Mouse (Mus musculus) liver, postnatal 0 days (tissue): ENCODE measurements around the gene Elp5. TPM values are rescaled to one million over a fixed set of nuclear protein-coding genes. Genes with fewer than 3 reads are reported as not detected.
"Not testable (repeated sequence)": the region's sequence is repeated elsewhere in the genome, so short reads cannot be mapped to it uniquely, and the experiment has no call there.

Experiments
- ATAC-seq: fragments of 200-750 bp; cut with Nextera tagmentation; 2 replicates; pipeline ENCODE4 v1.8.0; 2017; ENCODE audit warnings: mild to moderate bottlenecking, moderate library complexity
- DNase-seq: peaks from one replicate; pipeline ENCODE4 v3.0.0-alpha.2; 2016
- H3K27ac ChIP-seq: fragments of 300-500 bp; sonication (generic); 2 replicates; pipeline ENCODE4 v1.5.1; 2014; ENCODE audit warnings: antibody characterized with exemption, moderate library complexity, mild to moderate bottlenecking, low read depth
- H3K27me3 ChIP-seq: fragments of 300-500 bp; sonication (generic); 2 replicates; pipeline ENCODE4 v1.6.1; 2014; ENCODE audit warnings: low read length, control low read depth, mixed read lengths; ENCODE audit not compliant: insufficient read depth
- H3K36me3 ChIP-seq: fragments of 300-500 bp; sonication (generic); replicated peaks from 2 replicates; pipeline ENCODE4 v1.6.1; 2014; ENCODE audit warnings: mild to moderate bottlenecking, control low read depth, low read length, moderate library complexity, mixed read lengths; ENCODE audit not compliant: insufficient read depth
- H3K4me1 ChIP-seq: fragments of 300-500 bp; sonication (generic); 2 replicates; pipeline ENCODE4 v1.6.1; 2014; ENCODE audit warnings: antibody characterized with exemption, mild to moderate bottlenecking, control low read depth; ENCODE audit not compliant: insufficient read depth
- H3K4me2 ChIP-seq: fragments of 300-500 bp; sonication (generic); 2 replicates; pipeline ENCODE4 v1.6.1; 2014; ENCODE audit warnings: low read depth, mild to moderate bottlenecking, low read length, moderate library complexity, mixed read lengths
- H3K4me3 ChIP-seq: fragments of 300-500 bp; sonication (generic); 2 replicates; pipeline ENCODE4 v1.5.1; 2014; ENCODE audit warnings: low read depth, low read length
- H3K9ac ChIP-seq: fragments of 300-500 bp; sonication (generic); replicated peaks from 2 replicates; pipeline ENCODE4 v1.6.1; 2014; ENCODE audit warnings: mild to moderate bottlenecking, moderate library complexity
- H3K9me3 ChIP-seq: fragments of 300-500 bp; sonication (generic); 2 replicates; pipeline ENCODE4 v1.6.1; 2016; ENCODE audit warnings: mild to moderate bottlenecking, control low read depth, low read length, mixed read lengths
- CTCF ChIP-seq: sonication (generic); IDR thresholded peaks from 2 replicates; pipeline ENCODE4 v1.5.1; 2016; ENCODE audit warnings: antibody characterized with exemption, low read depth
- EP300 ChIP-seq: IDR thresholded peaks from 2 replicates; pipeline ENCODE4 v1.6.1; 2016; ENCODE audit warnings: antibody characterized with exemption, low read depth, mild to moderate bottlenecking
- WGBS: fragments of 180-500 bp; shearing (Covaris S2); extraction: QIAGEN DNeasy Blood & Tissue Kit; methylation state at CpG from one replicate; pipeline ENCODE4 v1.1.7; 2014; ENCODE audit not compliant: insufficient replicate concordance; 5-methylcytosine and 5-hydroxymethylcytosine counted together
- polyA plus RNA-seq: library from polyadenylated mRNA; unstranded; fragments of >200 nt; fragmentation: Nextera tagmentation; extraction: Ambion mirVana; gene quantifications from 2 replicates; pipeline ENCODE4 v1.2.1, GENCODE M21; 2015

Elp5 gene
- polyA plus RNA-seq, 1 experiment from 2014 or later: 40.6 TPM

DNA sequence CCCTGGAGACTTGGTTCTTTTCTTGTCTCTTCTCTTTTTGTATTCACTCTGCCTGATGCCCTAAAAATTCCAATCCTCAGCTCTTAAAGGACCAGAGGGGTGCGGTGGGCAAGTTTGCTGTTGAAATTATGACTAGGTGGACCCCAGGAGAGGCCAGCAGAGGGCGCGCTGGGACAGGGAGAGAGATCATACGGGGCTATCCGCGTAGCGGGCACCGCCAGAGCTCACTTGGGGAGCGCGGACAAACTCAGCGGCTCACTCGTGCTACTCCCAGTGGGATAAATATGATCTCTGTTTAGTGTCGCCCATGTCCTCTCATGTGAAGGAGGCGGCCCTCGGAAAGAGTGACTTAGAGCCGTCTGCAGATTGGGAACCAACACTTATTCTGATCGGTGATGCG, 48.1 kb downstream of the Elp5 start:
- ATAC-seq: peak; percentile 71
- TF ChIP-seq CTCF (peak; percentile 97), EP300 (no peak)
- peak overlapping the region; percentile 19; the same call in 1 of the 2 replicates for H3K4me3 ChIP-seq
- no peaks in the 10 kb centered on the region for H3K9me3 ChIP-seq
- H3K27me3 ChIP-seq: peaks cover 50% of the 10 kb centered on the region
- WGBS: 2% methylated on average over 18 of the region's 18 CpGs
- peaks cover 21% of the 10 kb centered on the region for H3K4me1 ChIP-seq
- H3K4me2 ChIP-seq: peak overlapping the region; percentile 62
- no peak overlapping the region; the same call in 1 of the 2 replicates for H3K9ac ChIP-seq
- DNase-seq: peak; percentile 96
- no peaks in the 10 kb centered on the region for H3K36me3 ChIP-seq
- no peak overlapping the region for H3K27ac ChIP-seq

DNA sequence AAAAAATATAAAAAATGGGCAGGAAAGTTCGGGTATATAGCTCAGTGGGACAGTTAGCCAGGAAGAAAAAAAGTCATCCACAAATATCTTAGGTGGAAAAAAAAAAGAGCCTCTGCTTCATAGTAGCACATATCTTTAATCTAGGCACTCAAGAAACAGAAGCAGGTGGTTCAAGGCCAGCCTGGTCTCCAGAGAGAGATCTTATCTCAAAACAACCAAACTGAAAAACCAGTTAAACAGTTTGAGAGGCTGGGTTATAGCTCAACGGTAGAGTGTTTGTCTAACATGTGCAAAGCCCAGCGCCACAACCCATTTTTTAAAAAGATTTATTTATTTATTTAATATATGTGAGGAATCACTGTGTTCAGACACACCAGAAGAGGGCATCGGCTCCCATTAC, 49.3 kb downstream of the Elp5 start:
- Histone ChIP-seq H3K27ac (no peak overlapping the region), H3K9ac (no peak overlapping the region), H3K36me3 (no peaks in the 10 kb centered on the region), H3K4me2 (no peak overlapping the region), H3K27me3 (peaks cover 39% of the 10 kb centered on the region), H3K9me3 (no peaks in the 10 kb centered on the region), H3K4me3 (no peak overlapping the region), H3K4me1 (peaks cover 21% of the 10 kb centered on the region)
- ATAC-seq: no peak
- no peak for DNase-seq
- TF ChIP-seq EP300: no peak
- no peak for TF ChIP-seq CTCF
- WGBS: 60% methylated on average over 4 of the region's 4 CpGs

DNA sequence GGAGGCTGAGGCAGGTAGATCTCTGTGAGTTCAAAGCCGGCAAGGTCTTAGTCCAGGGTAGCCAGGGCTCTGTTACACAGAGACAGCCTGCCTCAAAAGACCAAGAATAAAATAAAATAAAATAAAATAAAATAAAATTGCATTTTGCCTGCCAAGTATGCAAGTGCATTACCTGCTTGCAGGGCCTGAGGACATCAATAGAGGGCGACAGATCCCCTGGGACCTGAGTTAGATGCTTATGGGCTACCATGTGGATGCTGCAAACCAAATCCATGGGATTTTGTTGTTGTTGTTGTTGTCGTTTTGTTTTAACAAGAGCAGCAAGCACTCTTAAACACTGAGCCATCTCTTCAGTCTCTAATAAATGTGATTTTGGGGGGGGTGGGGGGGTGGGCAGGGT, 50.1 kb downstream of the Elp5 start:
- 37% methylated on average over 3 of the region's 3 CpGs for WGBS
- Histone ChIP-seq H3K9ac (no peak overlapping the region), H3K36me3 (no peaks in the 10 kb centered on the region), H3K4me1 (peaks cover 21% of the 10 kb centered on the region), H3K4me2 (no peak overlapping the region), H3K27ac (peak overlapping the region; percentile 68; the same call in 1 of the 2 replicates), H3K9me3 (no peaks in the 10 kb centered on the region), H3K27me3 (peaks cover 31% of the 10 kb centered on the region), H3K4me3 (no peak overlapping the region)
- ATAC-seq: no peak
- peak; percentile 17 for DNase-seq
- no peak for TF ChIP-seq EP300
- peak; percentile 51 for TF ChIP-seq CTCF

DNA sequence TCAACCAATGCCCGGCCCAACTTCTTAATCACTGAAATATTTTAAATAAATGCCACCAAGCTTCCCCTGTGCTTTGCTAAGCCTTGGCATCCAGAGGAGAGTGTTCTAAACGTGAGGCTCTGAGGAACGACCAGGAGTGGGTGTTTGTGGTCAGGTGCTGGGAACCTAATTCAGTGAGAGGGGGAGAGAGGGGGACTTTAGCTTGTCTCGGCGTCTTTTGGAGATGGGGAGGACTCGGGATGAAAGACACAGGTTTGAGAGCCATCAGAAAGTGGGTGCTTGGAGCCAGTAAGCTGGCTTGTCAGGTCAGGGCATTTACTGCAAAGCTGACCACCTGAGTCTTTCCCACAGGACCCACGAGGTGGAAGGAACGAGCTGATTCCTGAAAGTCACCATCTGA, 50.5 kb downstream of the Elp5 start:
- H3K36me3 ChIP-seq: no peaks in the 10 kb centered on the region

DNA sequence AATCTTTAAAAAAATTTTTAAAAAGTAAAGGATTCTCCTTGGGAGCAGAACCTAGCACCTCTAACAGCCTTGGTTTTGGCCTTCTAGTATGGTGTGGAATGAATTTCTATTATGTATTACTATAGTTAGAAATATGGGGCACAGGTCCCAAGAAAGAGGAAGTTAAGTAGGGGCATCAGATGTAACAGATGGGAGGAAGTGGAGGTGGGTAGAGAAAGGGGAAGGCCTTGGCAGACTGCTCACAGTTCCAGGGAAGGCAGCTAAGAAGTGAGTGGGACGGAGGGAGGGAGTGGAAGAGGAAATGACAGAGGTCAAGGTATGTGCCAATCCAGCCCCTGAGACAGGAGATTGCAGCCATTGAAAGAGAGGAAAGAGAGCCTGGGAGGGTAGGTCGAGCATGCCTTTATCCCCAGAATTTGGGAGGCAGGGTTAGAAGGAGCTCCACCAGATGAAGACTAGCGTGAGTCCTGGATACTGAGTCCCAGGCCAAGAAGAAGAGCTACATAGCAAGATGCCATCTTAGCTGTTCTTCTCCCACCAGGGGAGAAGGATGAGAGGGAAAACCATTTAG, 51.3 kb downstream of the Elp5 start:
- Histone ChIP-seq H3K9me3 (no peaks in the 10 kb centered on the region), H3K9ac (no peak overlapping the region), H3K36me3 (no peaks in the 10 kb centered on the region), H3K4me3 (no peak overlapping the region), H3K27me3 (peaks cover 19% of the 10 kb centered on the region), H3K4me2 (peak overlapping the region; percentile 27; the same call in 1 of the 2 replicates), H3K27ac (peak overlapping the region; percentile 59), H3K4me1 (peaks cover 17% of the 10 kb centered on the region)
- TF ChIP-seq CTCF (no peak), EP300 (no peak)
- ATAC-seq (0 out of 2 replicates have a peak, but pooled peaks have one; percentile 14), DNase-seq (peak; percentile 28)
- WGBS: 48% methylated on average over 3 of the region's 3 CpGs

More for the DNA sequence above, 50.5 kb downstream of the Elp5 start:
- 0 out of 2 replicates have a peak overlapping the region, but pooled peaks have one; percentile 5 for H3K4me2 ChIP-seq
- peaks cover 21% of the 10 kb centered on the region for H3K4me1 ChIP-seq
- H3K9me3 ChIP-seq: no peaks in the 10 kb centered on the region
- no peak overlapping the region for H3K4me3 ChIP-seq
- H3K9ac ChIP-seq: no peak overlapping the region; the same call in 1 of the 2 replicates
- no peak for DNase-seq
- ATAC-seq: no peak
- 39% methylated on average over 8 of the region's 8 CpGs for WGBS
- TF ChIP-seq EP300: no peak
- no peak for TF ChIP-seq CTCF
- H3K27ac ChIP-seq: peak overlapping the region; percentile 68
- H3K27me3 ChIP-seq: peaks cover 26% of the 10 kb centered on the region

DNA sequence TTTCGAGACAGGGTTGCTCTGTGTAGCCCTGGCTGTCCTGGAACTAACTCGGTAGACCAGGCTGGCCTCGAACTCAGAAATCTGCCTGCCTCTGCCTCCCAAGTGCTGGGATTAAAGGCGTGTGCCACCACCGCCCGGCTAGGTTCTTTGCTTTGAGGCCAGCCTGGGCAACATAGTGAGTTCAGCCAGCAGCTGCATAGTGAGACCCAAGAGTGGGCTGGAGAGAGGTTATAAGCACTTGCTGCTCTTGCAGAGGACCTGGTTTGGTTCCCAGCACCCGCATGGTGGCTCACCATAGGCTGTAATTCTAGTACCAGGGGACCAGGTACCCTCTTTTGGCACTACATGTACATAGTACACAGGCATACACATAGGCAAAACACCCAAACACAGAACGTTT, 52.1 kb downstream of the Elp5 start:
- not testable (repeated sequence) for H3K9me3 ChIP-seq

More for the DNA sequence above, 52.1 kb downstream of the Elp5 start:
- H3K4me3 ChIP-seq, ATAC-seq, DNase-seq, H3K27ac ChIP-seq, H3K36me3 ChIP-seq, H3K4me2 ChIP-seq, H3K9ac ChIP-seq, H3K4me1 ChIP-seq: not testable (repeated sequence)
- WGBS: 79% methylated on average over 8 of the region's 8 CpGs
- peaks cover 10% of the 10 kb centered on the region for H3K27me3 ChIP-seq
